Mouse (Mus musculus) ZHBTc4 (cell line): ENCODE data around the gene Calm2.

Experiments used
- DNase-seq: peaks from one replicate; pipeline ENCODE4 v3.0.0-alpha.2; 2011; ENCODE audit warnings: low read depth, low spot score

Calm2 gene

GRCm38 (mm10) chr17:87459750-87460668 lies 13.3 kb upstream of the Calm2 start:
- DNase-seq = no peak

- DNase-seq = no peak
Observed at GRCm38 (mm10) chr17:87458911-87459749, 12.4 kb upstream of the Calm2 start.

GRCm38 (mm10) chr17:87457961-87458360 lies 11.2 kb upstream of the Calm2 start:
- no peak for DNase-seq

DNA sequence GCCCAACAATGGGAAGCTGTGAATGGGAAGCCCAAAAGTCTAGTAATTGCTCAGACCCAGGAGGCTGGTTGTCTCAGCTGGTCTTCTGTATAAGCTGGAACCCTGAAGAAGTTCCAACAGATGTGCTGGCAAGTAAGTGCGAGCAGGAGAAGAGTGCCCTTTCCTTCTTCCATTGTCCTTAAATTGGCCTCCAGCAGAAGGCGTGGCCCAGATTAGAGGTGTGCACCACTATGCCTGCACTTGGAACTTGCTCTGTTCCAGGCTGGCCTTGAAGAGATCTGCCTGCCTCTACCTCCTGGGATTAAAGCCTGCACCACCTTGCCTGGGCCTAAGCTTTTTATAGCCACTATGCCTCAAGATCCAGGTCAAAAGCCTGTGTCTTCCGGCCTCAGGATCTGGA lies 7.4 kb upstream of the Calm2 start:
- peak; percentile 60 for DNase-seq

DNA sequence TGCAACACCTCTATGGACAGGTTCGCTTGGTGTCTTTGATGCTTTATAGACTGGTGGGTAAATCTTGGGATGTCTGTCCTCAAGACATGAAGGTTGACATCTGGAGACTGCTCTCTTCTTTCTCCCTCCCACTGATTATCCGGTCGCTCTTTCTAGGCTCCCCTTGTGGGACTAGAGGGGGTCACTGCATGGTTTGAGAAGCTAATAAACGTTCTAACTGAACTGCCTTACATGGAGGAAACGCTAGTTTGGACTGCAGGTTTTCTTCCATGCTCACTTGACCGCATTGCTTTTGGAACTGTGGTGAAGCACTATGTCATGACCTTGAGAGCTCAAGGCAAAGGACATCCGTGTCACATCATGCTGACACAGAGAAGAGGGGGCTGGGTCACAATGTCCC lies 6.6 kb upstream of the Calm2 start:
- DNase-seq = no peak

DNA sequence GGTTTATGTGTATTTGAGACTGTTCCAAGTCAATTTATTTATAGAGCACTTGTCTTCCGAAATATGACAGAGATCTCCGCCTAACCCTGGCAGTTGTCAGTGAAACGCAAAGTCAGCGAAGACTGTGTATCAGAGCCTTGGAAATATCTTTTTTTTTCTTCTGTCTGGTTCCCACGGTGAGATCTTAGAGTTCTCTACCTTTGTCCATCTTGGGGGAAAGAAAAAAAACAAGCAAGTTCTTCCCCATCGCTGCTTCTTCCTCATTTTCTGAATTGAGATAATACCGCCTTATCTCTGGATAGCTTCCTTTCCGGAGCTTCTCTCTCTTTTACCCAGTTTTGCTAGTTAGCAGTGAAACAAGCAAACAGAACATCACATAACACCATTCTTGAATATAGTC lies 2.1 kb upstream of the Calm2 start:
- no peak for DNase-seq

GRCm38 (mm10) chr17:87448339-87448738 lies 1.6 kb upstream of the Calm2 start:
- no peak for DNase-seq

DNA sequence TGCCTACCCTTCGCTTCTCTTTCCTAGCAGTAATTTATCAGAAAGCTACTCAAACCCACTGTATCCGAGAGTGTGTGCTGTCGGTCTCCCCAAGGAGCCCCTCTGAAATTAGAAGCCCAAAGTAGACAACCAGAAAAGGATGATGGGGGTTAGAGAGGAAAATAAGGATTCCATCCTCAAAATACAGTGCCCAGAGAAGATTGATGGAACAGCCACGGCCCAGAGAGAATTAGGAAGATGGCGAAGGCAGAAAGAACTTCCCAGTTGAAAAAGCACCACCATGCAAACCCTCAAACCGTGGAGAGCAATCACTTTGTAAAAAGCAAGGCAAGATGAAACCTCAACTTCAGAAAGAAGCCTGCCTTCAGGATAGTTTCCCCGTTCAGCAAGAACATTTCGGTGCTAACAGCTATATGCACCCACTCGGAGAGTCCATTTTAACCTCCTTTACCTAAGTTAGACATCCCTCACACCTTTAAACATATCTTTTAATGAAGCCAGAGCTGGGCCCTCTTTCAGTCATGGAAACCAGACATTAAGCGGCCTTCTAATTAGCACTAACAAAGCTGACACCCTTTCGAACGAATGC lies 971 bp upstream of the Calm2 start:
- DNase-seq = no peak

DNA sequence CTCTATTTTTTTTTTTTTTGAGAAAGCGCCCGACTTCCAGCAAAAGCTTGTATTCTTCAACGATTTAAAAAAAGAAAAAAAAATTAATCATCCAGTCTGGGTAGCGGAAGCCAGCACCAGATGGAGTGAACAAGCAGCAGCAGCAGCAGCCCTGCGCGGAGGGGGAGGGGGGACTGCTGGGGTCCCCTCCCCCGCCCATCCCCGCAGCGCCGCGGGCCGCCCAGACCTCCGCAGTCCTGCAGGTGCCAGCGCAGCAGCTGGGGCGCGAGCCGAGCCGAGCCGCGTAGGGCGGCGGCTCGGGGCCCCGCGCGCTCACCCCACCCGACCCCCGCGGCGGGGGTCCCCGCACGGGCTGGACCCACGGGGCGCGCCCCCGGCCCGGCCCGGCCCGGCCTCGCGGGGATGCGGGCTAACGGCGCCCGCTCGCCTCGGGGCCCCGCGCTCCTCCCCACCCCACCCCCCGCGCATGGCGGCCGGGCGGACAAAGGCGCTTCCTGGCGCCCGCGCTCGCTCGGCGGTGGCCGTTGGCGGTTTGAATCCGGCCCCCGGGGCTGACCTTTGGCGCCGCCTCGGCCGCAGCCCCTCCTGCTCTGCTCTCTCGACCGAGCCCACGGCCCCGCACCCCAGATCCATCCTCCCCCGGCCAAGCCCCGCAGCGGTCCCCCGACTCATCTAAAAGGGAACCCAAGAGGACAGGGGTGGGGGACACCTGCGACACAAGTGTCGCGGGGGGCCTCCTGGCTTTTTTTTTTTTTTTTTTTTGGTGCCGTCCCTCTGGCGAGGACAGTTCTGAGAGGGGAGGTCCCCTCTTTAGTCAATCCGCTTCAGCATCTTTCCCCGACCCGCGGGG lies 593 bp downstream of the Calm2 start:
- peak; percentile 86 for DNase-seq

DNA sequence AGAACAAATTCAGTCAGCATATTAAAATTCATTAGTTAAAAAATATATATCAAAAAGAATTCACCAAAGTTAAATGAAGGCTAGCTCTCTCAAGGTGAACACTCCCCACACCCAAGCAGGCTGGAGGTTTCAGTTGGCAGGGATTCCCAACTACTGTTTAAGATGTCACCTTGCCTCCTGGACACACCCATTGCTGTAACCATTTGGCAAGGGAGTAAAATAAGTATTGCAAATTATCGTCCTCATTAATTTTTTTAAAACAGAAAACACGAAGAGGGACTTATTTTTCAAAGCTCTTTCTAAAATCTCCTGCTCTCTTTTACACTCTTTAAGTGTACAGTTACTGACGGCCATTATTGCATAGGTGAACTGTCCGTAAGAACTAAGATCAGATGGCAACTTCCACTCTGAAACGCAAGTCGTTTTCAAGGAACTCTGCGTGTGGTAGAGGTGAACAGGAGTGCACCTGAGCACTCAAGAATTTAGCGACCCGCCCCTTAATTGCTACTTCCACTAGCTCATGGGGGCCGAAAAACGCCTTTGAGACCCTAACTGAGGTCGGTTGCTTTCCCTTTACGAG lies 1.3 kb downstream of the Calm2 start:
- peak; percentile 55 for DNase-seq

DNA sequence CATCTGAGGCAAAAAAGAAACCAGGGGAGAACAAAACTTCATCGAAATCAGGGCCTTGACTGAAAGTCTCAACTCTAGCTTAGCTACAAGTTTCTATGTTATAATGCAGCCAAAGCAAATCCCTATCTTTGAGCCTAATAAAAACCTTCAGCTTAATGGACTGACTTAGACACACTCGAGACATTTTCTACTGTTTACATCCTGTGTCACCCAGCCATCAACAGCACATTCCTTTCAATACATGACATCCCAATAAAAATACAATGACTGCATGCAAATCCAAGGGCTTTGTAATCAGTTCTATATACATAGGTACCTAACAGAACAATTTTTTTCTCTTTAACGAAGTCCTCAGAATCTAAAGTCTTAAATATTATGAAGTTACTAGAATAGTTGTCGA lies 2.0 kb downstream of the Calm2 start:
- no peak for DNase-seq

DNA sequence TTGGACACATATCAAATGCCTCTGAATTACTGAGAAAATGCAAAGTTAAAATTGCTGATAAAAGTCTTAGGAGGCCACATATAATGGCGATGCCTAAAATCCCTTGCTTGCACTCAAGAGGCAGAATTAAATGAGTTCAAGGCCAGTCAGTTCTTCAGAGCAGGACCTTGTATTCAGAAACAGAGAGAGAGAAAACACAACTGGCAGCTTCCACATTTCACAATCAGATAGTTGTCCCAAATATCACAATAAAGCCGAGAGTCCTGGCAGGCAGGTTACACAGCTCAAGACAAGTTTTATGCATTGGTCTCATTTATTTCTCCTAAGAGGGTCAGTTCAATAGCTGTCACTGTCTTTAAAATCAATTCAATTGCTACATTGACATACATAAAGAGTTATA lies 5.2 kb downstream of the Calm2 start:
- DNase-seq = no peak

DNA sequence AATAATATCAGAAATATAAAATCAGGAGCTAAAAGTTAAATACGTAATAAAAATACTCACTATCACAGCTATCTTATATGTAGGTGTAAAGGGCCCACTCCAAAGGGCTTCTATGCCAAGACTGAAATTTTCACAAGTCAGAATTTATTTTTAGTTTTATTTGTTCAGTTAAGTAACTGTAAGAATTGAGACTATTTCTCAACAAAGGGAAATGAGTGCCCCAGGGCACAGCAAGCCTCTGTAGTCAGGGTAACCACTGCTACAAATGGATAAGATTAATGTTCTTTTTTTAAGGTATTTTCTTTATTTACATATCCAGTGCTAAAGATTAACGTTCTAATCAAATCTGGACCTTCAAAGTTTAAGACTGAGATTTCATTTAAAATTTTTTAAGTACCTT lies 7.3 kb downstream of the Calm2 start:
- DNase-seq = no peak

DNA sequence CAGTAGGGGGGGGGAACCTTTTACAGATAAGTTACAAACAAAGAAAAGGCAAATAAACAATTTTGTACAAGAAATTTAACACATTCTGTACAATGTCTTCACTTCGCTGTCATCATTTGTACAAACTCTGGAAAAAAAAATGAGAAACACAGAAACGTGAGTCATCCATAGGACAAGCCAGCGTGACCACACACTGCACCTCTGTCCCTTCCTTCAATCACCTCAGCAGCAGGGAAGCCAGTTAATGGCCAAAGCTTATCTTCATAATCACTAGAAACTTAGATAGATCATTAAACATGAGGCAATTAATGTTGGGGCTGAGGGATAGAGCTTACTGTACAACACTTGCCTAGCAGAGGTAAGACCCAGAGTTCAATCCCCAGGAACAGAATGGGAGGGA lies 12.8 kb downstream of the Calm2 start:
- no peak for DNase-seq

- DNase-seq = no peak
Observed at GRCm38 (mm10) chr17:87432743-87433142, 14.0 kb downstream of the Calm2 start.

DNA sequence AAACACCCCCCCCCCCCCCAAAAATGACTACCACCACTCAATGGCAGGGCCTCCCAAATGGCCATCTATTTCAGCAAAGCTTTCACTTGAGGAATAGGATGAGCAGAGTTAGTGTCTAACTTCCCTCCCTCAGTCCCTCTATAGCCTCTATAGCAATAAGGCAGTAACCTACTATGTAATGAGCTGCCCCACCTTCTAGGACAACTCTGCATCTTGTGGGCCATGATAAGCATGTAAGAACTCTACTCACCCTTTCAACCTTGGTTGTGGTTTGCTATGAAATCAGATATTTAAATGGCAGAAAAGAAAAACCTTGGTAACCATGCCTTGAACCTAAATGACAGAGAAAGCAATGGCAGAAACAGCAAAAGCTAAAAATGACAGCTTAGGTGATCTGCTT lies 14.4 kb downstream of the Calm2 start:
- DNase-seq = no peak

- no peak for DNase-seq
Observed at GRCm38 (mm10) chr17:87429431-87429830, 17.3 kb downstream of the Calm2 start.

DNA sequence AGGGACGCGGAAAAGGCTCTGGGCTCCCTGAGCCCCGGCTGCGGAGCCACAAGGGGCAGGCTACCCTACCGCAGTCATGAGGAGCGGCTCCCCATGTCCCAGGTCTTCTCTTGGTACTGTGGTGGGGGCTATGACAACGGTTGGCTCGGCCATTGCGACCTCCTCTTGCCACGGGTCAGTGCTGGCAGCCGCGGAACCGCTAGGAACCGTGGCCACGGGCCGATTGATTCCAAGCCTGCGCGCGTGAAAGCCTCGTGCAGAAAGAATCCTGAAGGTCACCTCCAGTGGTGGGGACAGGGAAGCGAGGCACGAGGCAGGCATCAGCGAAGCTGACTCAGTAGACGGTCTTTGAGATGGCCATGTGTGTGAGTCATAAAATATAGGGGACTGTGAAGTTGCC lies 19.2 kb downstream of the Calm2 start, which contains the start of gene Stpg4:
TSS of gene Stpg4 (minus strand) at position 231 of the 400 bp plus-strand sequence.
- DNase-seq = peak; percentile 53

GRCm38 (mm10) chr17:87418082-87418481 lies 28.7 kb downstream of the Calm2 start:
- no peak for DNase-seq

DNA sequence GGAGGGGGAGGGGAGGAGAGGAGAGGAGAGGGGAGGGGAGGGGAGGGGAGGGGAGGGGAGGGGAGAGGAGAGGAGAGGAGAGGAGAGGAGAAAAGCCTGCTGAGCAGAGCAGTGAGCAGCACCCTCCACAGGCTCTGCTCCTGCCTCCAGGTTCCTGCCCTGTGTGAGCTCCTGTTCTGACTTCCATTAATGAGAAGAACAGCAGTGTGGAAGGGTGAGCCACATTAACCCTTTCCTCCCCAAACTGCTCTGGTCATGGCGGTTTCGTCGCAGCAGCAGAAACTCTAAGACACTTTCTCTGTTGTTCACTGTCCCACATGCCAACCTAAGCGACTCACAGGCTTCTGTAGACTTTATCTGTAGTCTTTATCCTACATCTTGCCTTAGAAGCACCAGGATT lies 40.1 kb downstream of the Calm2 start:
- DNase-seq = peak; percentile 70

- peak; percentile 48 for DNase-seq
Observed at GRCm38 (mm10) chr17:87405576-87405975, 41.2 kb downstream of the Calm2 start.
